Mouse (Mus musculus) CH12.LX (cell line): ENCODE results near the gene Cisd2. TPM values are rescaled to one million over a fixed set of nuclear protein-coding genes. Genes with fewer than 3 reads are reported as not detected.
A peak's percentile ranks its signal among the peaks of the same experiment; 100 is the strongest.

Source experiments
- DNase-seq: peaks from one replicate; pipeline ENCODE4 v3.0.0-alpha.2; 2013; ENCODE audit errors: extremely low read depth
- H3K27ac ChIP-seq: 2 replicates; pipeline ENCODE4 v1.5.1; 2012; ENCODE audit warnings: low read depth, mild to moderate bottlenecking, control low read depth, moderate library complexity; ENCODE audit not compliant: insufficient read depth
- H3K27me3 ChIP-seq: replicated peaks from 2 replicates; pipeline ENCODE3; 2012; ENCODE audit warnings: inconsistent platforms
- H3K36me3 ChIP-seq, 2 experiments: replicated peaks in 1 of 2; 2 replicates each; pipeline versions ENCODE3 to v1.6.1; 2012; ENCODE audit warnings: inconsistent platforms in 1 of 2, low read length in 1 of 2, mild to moderate bottlenecking in 1 of 2, mixed read lengths in 1 of 2, moderate library complexity in 1 of 2; ENCODE audit not compliant: control insufficient read depth in 1 of 2, insufficient read depth in 1 of 2
- H3K4me1 ChIP-seq, 2 experiments: 2 replicates each; pipeline ENCODE4 v1.6.1; 2012; ENCODE audit warnings: inconsistent platforms in 1 of 2, moderate library complexity in 1 of 2; ENCODE audit not compliant: insufficient read depth in 2 of 2, control insufficient read depth in 1 of 2
- H3K4me2 ChIP-seq: 2 replicates; pipeline ENCODE4 v1.6.1; 2012; ENCODE audit warnings: low read depth, mild to moderate bottlenecking, control low read depth; ENCODE audit not compliant: poor library complexity, insufficient read depth, severe bottlenecking
- H3K4me3 ChIP-seq, 3 experiments: fragments of 150-350 bp in 1 of 3; sonication (generic) in 1 of 3; replicated peaks in 1 of 3; 2 replicates each; pipeline versions ENCODE3 to v1.5.1; 2011 to 2012; ENCODE audit warnings: low read depth in 2 of 3, low read length in 2 of 3, mild to moderate bottlenecking in 2 of 3, moderate library complexity in 2 of 3, control low read depth in 1 of 3, improper control_type of control experiment in 1 of 3, inconsistent platforms in 1 of 3, mixed read lengths in 1 of 3; ENCODE audit not compliant: poor library complexity in 1 of 3
- H3K79me2 ChIP-seq: replicated peaks from 2 replicates; pipeline ENCODE4 v1.6.1; 2012; ENCODE audit warnings: mild to moderate bottlenecking, moderate library complexity; ENCODE audit not compliant: control insufficient read depth, poor library complexity, insufficient read depth, severe bottlenecking; ENCODE audit errors: extremely low read depth
- H3K9ac ChIP-seq: 2 replicates; pipeline ENCODE4 v1.6.1; 2012; ENCODE audit warnings: low read depth, mild to moderate bottlenecking, control low read depth, moderate library complexity; ENCODE audit not compliant: insufficient read depth
- H3K9me3 ChIP-seq: replicated peaks from 2 replicates; pipeline ENCODE3; 2012; ENCODE audit warnings: low read length, inconsistent platforms, mixed read lengths
- BHLHE40 ChIP-seq: IDR thresholded peaks from 2 replicates; pipeline ENCODE4 v1.6.1; 2011; ENCODE audit warnings: mild to moderate bottlenecking, low read depth, low read length, improper control_type of control experiment
- CHD1 ChIP-seq: IDR thresholded peaks from 2 replicates; pipeline ENCODE4 v1.6.1; 2012; ENCODE audit warnings: low read depth, low read length, improper control_type of control experiment, inconsistent platforms
- CHD2 ChIP-seq: IDR thresholded peaks from 2 replicates; pipeline ENCODE4 v1.6.1; 2011; ENCODE audit warnings: low read length, improper control_type of control experiment
- CTCF ChIP-seq, 2 experiments: IDR thresholded peaks in 1 of 2; conservative IDR thresholded peaks in 1 of 2; 2 replicates each; pipeline ENCODE4 v1.5.1; 2011 to 2012; ENCODE audit warnings: low read depth in 2 of 2, low read length in 2 of 2, improper control_type of control experiment in 1 of 2, inconsistent platforms in 1 of 2, mild to moderate bottlenecking in 1 of 2, moderate library complexity in 1 of 2
- E2F4 ChIP-seq: IDR thresholded peaks from 2 replicates; pipeline ENCODE4 v1.6.1; 2011; ENCODE audit warnings: low read depth, low read length, improper control_type of control experiment; ENCODE audit not compliant: insufficient replicate concordance
- ELF1 ChIP-seq: IDR thresholded peaks from 2 replicates; pipeline ENCODE4 v1.6.1; 2014; ENCODE audit warnings: low read depth, mild to moderate bottlenecking, inconsistent platforms, low read length, improper control_type of control experiment
- ETS1 ChIP-seq: conservative IDR thresholded peaks from 2 replicates; pipeline ENCODE4 v1.6.1; 2012; ENCODE audit warnings: low read depth, mild to moderate bottlenecking, inconsistent platforms, low read length, improper control_type of control experiment, moderate library complexity
- GABPA ChIP-seq: IDR thresholded peaks from 2 replicates; pipeline ENCODE4 v1.6.1; 2012; ENCODE audit warnings: low read depth, low read length, improper control_type of control experiment, inconsistent platforms; ENCODE audit not compliant: insufficient replicate concordance
- HCFC1 ChIP-seq: IDR thresholded peaks from 2 replicates; pipeline ENCODE4 v1.6.1; 2012; ENCODE audit warnings: low read depth, mild to moderate bottlenecking, inconsistent platforms, low read length, improper control_type of control experiment
- IRF4 ChIP-seq: IDR thresholded peaks from 2 replicates; pipeline ENCODE4 v1.6.1; 2014; ENCODE audit warnings: low read depth, mild to moderate bottlenecking, inconsistent platforms, low read length, improper control_type of control experiment
- KAT2A ChIP-seq: IDR thresholded peaks from 2 replicates; pipeline ENCODE4 v1.6.1; 2012; ENCODE audit warnings: low read length, improper control_type of control experiment, inconsistent platforms; ENCODE audit not compliant: insufficient replicate concordance
- MAX ChIP-seq: IDR thresholded peaks from 2 replicates; pipeline ENCODE4 v1.6.1; 2011; ENCODE audit warnings: low read length, improper control_type of control experiment
- MAZ ChIP-seq: IDR thresholded peaks from 2 replicates; pipeline ENCODE4 v1.6.1; 2012; ENCODE audit warnings: low read depth, mild to moderate bottlenecking, inconsistent platforms, low read length, improper control_type of control experiment, moderate library complexity
- MEF2A ChIP-seq: IDR thresholded peaks from 2 replicates; pipeline ENCODE4 v1.6.1; 2014; ENCODE audit warnings: low read depth, mild to moderate bottlenecking, inconsistent platforms, low read length, improper control_type of control experiment, borderline replicate concordance
- MXI1 ChIP-seq: IDR thresholded peaks from 2 replicates; pipeline ENCODE4 v1.6.1; 2011; ENCODE audit warnings: mild to moderate bottlenecking, low read depth, low read length, improper control_type of control experiment
- MYC ChIP-seq: IDR thresholded peaks from 2 replicates; pipeline ENCODE4 v1.6.1; 2011; ENCODE audit warnings: low read depth, mild to moderate bottlenecking, improper control_type of control experiment, low read length
- NELFE ChIP-seq: IDR thresholded peaks from 2 replicates; pipeline ENCODE4 v1.6.1; 2011; ENCODE audit warnings: low read depth, low read length, improper control_type of control experiment
- NRF1 ChIP-seq: IDR thresholded peaks from 2 replicates; pipeline ENCODE4 v1.6.1; 2014; ENCODE audit warnings: low read depth, mild to moderate bottlenecking, inconsistent platforms, low read length, improper control_type of control experiment, moderate library complexity
- PAX5 ChIP-seq: IDR thresholded peaks from 2 replicates; pipeline ENCODE4 v1.6.1; 2012; ENCODE audit warnings: low read length, inconsistent platforms, mixed read lengths
- POLR2A ChIP-seq: IDR thresholded peaks from 2 replicates; pipeline ENCODE4 v1.6.1; 2011; ENCODE audit warnings: low read depth, mild to moderate bottlenecking, improper control_type of control experiment, low read length
- POLR2AphosphoS2 ChIP-seq: IDR thresholded peaks from 2 replicates; pipeline ENCODE4 v1.6.1; 2011; ENCODE audit warnings: low read depth, low read length, improper control_type of control experiment
- SIN3A ChIP-seq: IDR thresholded peaks from 2 replicates; pipeline ENCODE4 v1.6.1; 2012; ENCODE audit warnings: low read length, improper control_type of control experiment, inconsistent platforms
- TBP ChIP-seq: conservative IDR thresholded peaks from 2 replicates; pipeline ENCODE4 v1.6.1; 2011; ENCODE audit warnings: low read depth, low read length, improper control_type of control experiment
- TCF12 ChIP-seq: IDR thresholded peaks from 2 replicates; pipeline ENCODE4 v1.6.1; 2014; ENCODE audit warnings: low read depth, mild to moderate bottlenecking, inconsistent platforms, low read length, improper control_type of control experiment
- UBTF ChIP-seq: IDR thresholded peaks from 2 replicates; pipeline ENCODE4 v1.6.1; 2012; ENCODE audit warnings: low read depth, mild to moderate bottlenecking, inconsistent platforms, low read length, improper control_type of control experiment, moderate library complexity
- ZMIZ1 ChIP-seq: IDR thresholded peaks from 2 replicates; pipeline ENCODE4 v1.6.1; 2012; ENCODE audit warnings: low read depth, mild to moderate bottlenecking, inconsistent platforms, low read length, improper control_type of control experiment
- dilution Hi-C: fragments of 300-500 bp; cut with MboI; formaldehyde crosslinking; loops from 2 replicates; pipeline ENCODE4 v1.14.3; 2020; ENCODE audit warnings: low sequenced_read_pairs; ENCODE audit not compliant: extremely low pct_unique_long_range_greater_than_20kb, extremely low pct_ligation_motif_present
- in situ Hi-C: fragments of 300-500 bp; cut with MboI; formaldehyde crosslinking; loops from 3 replicates; pipeline ENCODE4 v1.14.3; 2019; ENCODE audit warnings: low sequenced_read_pairs, low pct_ligation_motif_present, low pct_unique_long_range_greater_than_20kb, mixed read lengths
- polyA plus RNA-seq: library from polyadenylated mRNA; unstranded; fragments of >175 nt; gene quantifications from 2 replicates; pipeline ENCODE4 v1.2.1, GENCODE M21; 2012; ENCODE audit warnings: low read depth; ENCODE audit not compliant: insufficient read length
- total RNA-seq, 2 experiments: library from RNA; depleted of rRNA; stranded (reverse); fragments of 300-350 nt in 1 of 2; fragments of >200 nt in 1 of 2; gene quantifications; 2 replicates each; pipeline ENCODE4 v1.2.3; 2012 to 2014

Gene Cisd2
- total and polyA plus RNA-seq, 3 experiments: 36.4 to 62.0 (median 58.2) TPM

DNA sequence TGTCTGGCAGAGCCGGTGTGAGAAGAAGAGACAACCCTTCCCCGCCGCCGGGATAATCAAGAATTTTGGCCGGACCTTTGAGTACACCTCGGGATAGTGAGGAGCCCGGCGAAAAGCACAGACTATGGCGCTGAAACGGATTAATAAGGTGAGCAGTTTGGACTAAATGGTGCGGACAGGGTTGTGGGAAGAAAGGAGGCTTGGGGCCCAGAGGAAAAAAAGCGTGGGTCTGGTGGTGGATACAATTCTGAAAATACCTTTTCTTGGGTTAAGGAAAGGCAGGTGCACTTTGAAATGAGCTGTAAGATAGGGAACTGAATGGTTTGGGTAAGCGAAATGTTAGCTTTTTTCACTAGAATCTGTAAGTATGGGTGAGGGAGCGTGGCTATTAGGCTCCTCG lies 15.9 kb upstream of the Cisd2 start:
- Histone ChIP-seq H3K27ac (peak overlapping the region; percentile 96), H3K4me2 (peak overlapping the region; percentile 38), H3K27me3 (no peaks in the 10 kb centered on the region), H3K4me1 (peaks cover 0 to 47% of the 10 kb centered on the region in 2 experiments; a peak in 2 of 4 replicates), H3K9me3 (no peaks in the 10 kb centered on the region), H3K4me3 (peak overlapping the region; percentile 81 to 94 (median 83)), H3K79me2 (peaks cover 39% of the 10 kb centered on the region), H3K9ac (peak overlapping the region; percentile 98), H3K36me3 (peaks cover 7 to 53% of the 10 kb centered on the region in 2 experiments)
- dilution Hi-C loops: no loop called here
- in situ Hi-C loops: no loop called here
- no peak for DNase-seq
- TF ChIP-seq POLR2AphosphoS2 (peak; percentile 93; the same call in 1 of the 2 replicates), CHD1 (peak; percentile 35), MXI1 (peak; percentile 74; the same call in 1 of the 2 replicates), MAZ (0 out of 2 replicates have a peak, but pooled peaks have one; percentile 23), NRF1 (no peak), SIN3A (no peak; the same call in 1 of the 2 replicates), BHLHE40 (no peak)

DNA sequence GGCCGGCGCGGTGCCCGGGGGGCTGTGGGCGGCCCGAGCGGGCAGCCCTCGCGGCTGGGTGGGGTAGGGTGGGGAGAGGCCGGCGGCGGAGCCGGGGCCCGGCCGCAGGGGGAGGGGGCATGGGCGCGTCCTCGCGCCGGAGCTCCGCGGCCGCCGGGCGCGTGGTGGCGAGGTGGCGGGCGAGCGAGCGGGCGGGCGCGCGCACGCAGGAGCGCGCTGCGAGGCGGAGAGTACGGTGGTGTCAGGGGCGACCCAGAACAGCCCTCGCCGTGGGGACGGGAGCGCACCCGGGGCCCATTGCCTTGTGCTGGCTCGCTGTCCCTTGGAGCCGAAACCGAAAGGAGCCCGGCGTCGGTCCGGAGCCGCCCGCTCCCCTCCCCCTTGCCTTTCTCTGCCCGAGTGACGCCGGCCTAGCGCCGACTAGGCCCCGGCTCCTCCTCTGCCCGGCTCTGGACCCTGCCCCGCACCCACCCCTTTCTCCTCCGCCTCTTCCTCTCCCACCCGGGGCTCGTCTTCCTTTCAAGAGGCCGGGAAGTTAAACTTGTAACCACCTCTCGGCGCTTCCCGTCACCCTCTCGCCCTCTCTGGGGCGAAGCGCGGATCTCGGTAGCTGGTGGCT lies 15.3 kb upstream of the Cisd2 start:
- Histone ChIP-seq H3K79me2 (peaks cover 36% of the 10 kb centered on the region), H3K4me3 (peak overlapping the region; percentile 81 to 94 (median 83)), H3K4me1 (peaks cover 0 to 41% of the 10 kb centered on the region in 2 experiments; a peak in 2 of 4 replicates), H3K9me3 (no peaks in the 10 kb centered on the region), H3K9ac (peak overlapping the region; percentile 98), H3K27me3 (no peaks in the 10 kb centered on the region), H3K36me3 (peaks cover 7 to 47% of the 10 kb centered on the region in 2 experiments), H3K4me2 (no peak overlapping the region), H3K27ac (peak overlapping the region; percentile 96)
- peak; percentile 91 for DNase-seq
- dilution Hi-C loops (no loop called here), in situ Hi-C loops (no loop called here)
- no peak; the same call in 1 of the 2 replicates for TF ChIP-seq MAZ
- TF ChIP-seq NRF1: 0 out of 2 replicates have a peak, but pooled peaks have one; percentile 4
- peak; percentile 26; the same call in 1 of the 2 replicates for TF ChIP-seq POLR2A
- peak; percentile 84 for TF ChIP-seq TCF12
- 0 out of 4 replicates have a peak, but pooled peaks of 1 of the 2 experiments have one; percentile 0 for TF ChIP-seq CTCF (conservative IDR thresholded peaks at IDR 0.05 in 1 of 2, IDR thresholded peaks at IDR 0.05 in 1 of 2; ENCODE audit: low read depth in 2 of 2, low read length in 2 of 2)
- peak; percentile 57 for TF ChIP-seq SIN3A
- TF ChIP-seq MEF2A: peak; percentile 39
- no peak for TF ChIP-seq GABPA
- TF ChIP-seq PAX5: no peak
- TF ChIP-seq UBTF: peak; percentile 96
- TF ChIP-seq ELF1: peak; percentile 76
- TF ChIP-seq KAT2A: no peak
- TF ChIP-seq MAX: peak; percentile 13
- TF ChIP-seq NELFE: no peak; the same call in 1 of the 2 replicates
- peak; percentile 17; the same call in 1 of the 2 replicates for TF ChIP-seq ETS1
- peak; percentile 65; the same call in 1 of the 2 replicates for TF ChIP-seq ZMIZ1
- peak; percentile 52; the same call in 1 of the 2 replicates for TF ChIP-seq TBP
- TF ChIP-seq MYC: no peak
- TF ChIP-seq HCFC1: peak; percentile 77
- TF ChIP-seq CHD2: peak; percentile 93
- peak; percentile 82 for TF ChIP-seq IRF4
- no peak for TF ChIP-seq E2F4
